Mouse (Mus musculus): Measurements from ENCODE around the gene Tbx18. TPM values are rescaled to one million over a fixed set of nuclear protein-coding genes. Genes with fewer than 3 reads are reported as not detected.
A peak's percentile ranks its signal among the peaks of the same experiment; 100 is the strongest.

Gene Tbx18
- polyA plus RNA-seq, 1 experiment from 2014 or later, result 1.8 TPM

- 7% methylated on average over 4 of the region's 4 CpGs for WGBS
- ATAC-seq (ENCODE audit: low FRiP score) (no peak), DNase-seq (ENCODE audit: low spot score) (no peak)
- H3K36me3 ChIP-seq (replicated peaks; ENCODE audit: control insufficient read depth, insufficient read depth), result no peaks in the 10 kb centered on the region
- no peak overlapping the region for H3K4me2 ChIP-seq (replicated peaks)
- peaks cover 5% of the 10 kb centered on the region; the same call in 1 of the 2 replicates for H3K4me1 ChIP-seq (replicated peaks; ENCODE audit: control insufficient read depth, insufficient read depth, low read length)
- no peak overlapping the region for H3K27ac ChIP-seq
- H3K9ac ChIP-seq, result no peak overlapping the region
- no peaks in the 10 kb centered on the region for H3K9me3 ChIP-seq (ENCODE audit: control insufficient read depth, low read length)
- H3K4me3 ChIP-seq (replicated peaks; ENCODE audit: low read length), result no peak overlapping the region
- peaks cover 99% of the 10 kb centered on the region for H3K27me3 ChIP-seq (ENCODE audit: control insufficient read depth, insufficient read depth, low read length)
Observed at GRCm38 (mm10) chr9:87737271-87737670, 6.2 kb upstream of the Tbx18 start.

DNA sequence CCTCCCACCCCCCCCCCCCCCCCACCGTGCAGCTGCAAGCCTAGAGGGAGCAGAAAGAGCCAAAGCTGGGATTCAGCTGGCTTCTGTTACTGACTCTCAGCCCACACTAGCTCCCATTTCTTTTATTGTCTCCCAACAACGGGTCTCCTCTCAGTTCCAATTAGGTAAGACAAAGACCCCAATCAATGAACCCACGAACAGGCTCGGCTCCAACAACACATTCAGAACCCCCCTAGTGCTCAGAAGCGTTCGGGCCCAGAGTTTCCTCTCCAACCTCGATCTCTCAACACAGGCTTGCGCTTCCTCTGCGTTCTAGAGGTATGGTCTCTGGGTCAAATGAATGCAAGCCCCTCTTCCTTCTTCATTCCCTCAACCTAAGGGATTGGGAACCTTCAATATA lies 4.0 kb upstream of the Tbx18 start:
- Histone ChIP-seq H3K4me2 (replicated peaks) (no peak overlapping the region), H3K36me3 (replicated peaks; ENCODE audit: control insufficient read depth, insufficient read depth) (no peaks in the 10 kb centered on the region), H3K27ac (no peak overlapping the region), H3K4me3 (replicated peaks; ENCODE audit: low read length) (no peak overlapping the region), H3K9me3 (ENCODE audit: control insufficient read depth, low read length) (no peaks in the 10 kb centered on the region), H3K27me3 (ENCODE audit: control insufficient read depth, insufficient read depth, low read length) (peaks cover 90% of the 10 kb centered on the region), H3K4me1 (replicated peaks; ENCODE audit: control insufficient read depth, insufficient read depth, low read length) (peaks cover 11% of the 10 kb centered on the region; the same call in 1 of the 2 replicates), H3K9ac (no peak overlapping the region)
- DNase-seq (ENCODE audit: low spot score), result no peak
- no peak for ATAC-seq (ENCODE audit: low FRiP score)
- 3% methylated on average over 9 of the region's 9 CpGs for whole genome bisulfite sequencing

- DNase-seq (ENCODE audit: low spot score), result no peak
Observed at GRCm38 (mm10) chr9:87734631-87735030, 3.6 kb upstream of the Tbx18 start.

GRCm38 (mm10) chr9:87733732-87734131 lies 2.7 kb upstream of the Tbx18 start:
- Histone ChIP-seq H3K4me2 (replicated peaks) (no peak overlapping the region), H3K36me3 (replicated peaks; ENCODE audit: control insufficient read depth, insufficient read depth) (no peaks in the 10 kb centered on the region)
- WGBS, result 2% methylated on average over 11 of the region's 11 CpGs

More at GRCm38 (mm10) chr9:87734631-87735030, 3.6 kb upstream of the Tbx18 start:
- Histone ChIP-seq H3K9me3 (ENCODE audit: control insufficient read depth, low read length) (no peaks in the 10 kb centered on the region), H3K27me3 (ENCODE audit: control insufficient read depth, insufficient read depth, low read length) (peaks cover 90% of the 10 kb centered on the region), H3K4me3 (replicated peaks; ENCODE audit: low read length) (no peak overlapping the region), H3K9ac (no peak overlapping the region), H3K4me1 (replicated peaks; ENCODE audit: control insufficient read depth, insufficient read depth, low read length) (peaks cover 8% of the 10 kb centered on the region; the same call in 1 of the 2 replicates), H3K4me2 (replicated peaks) (no peak overlapping the region), H3K27ac (no peak overlapping the region), H3K36me3 (replicated peaks; ENCODE audit: control insufficient read depth, insufficient read depth) (no peaks in the 10 kb centered on the region)
- no peak for ATAC-seq (ENCODE audit: low FRiP score)
- WGBS, result 5% methylated on average over 9 of the region's 9 CpGs

GRCm38 (mm10) chr9:87733236-87733630 lies 2.2 kb upstream of the Tbx18 start:
- 3% methylated on average over 11 of the region's 11 CpGs for WGBS
- no peak overlapping the region for H3K9ac ChIP-seq
- H3K27me3 ChIP-seq (ENCODE audit: control insufficient read depth, insufficient read depth, low read length), result peaks cover 90% of the 10 kb centered on the region
- no peaks in the 10 kb centered on the region for H3K36me3 ChIP-seq (replicated peaks; ENCODE audit: control insufficient read depth, insufficient read depth)
- ATAC-seq (ENCODE audit: low FRiP score) (no peak), DNase-seq (ENCODE audit: low spot score) (no peak)
- no peak overlapping the region for H3K27ac ChIP-seq
- 0 out of 2 replicates have a peak, but pooled peaks cover 5% of the 10 kb centered on the region for H3K4me1 ChIP-seq (replicated peaks; ENCODE audit: control insufficient read depth, insufficient read depth, low read length)
- H3K4me3 ChIP-seq (replicated peaks; ENCODE audit: low read length), result no peak overlapping the region
- no peak overlapping the region; the same call in 1 of the 2 replicates for H3K4me2 ChIP-seq (replicated peaks)
- H3K9me3 ChIP-seq (ENCODE audit: control insufficient read depth, low read length), result no peaks in the 10 kb centered on the region

More at GRCm38 (mm10) chr9:87733732-87734131, 2.7 kb upstream of the Tbx18 start:
- H3K4me3 ChIP-seq (replicated peaks; ENCODE audit: low read length), result no peak overlapping the region
- no peaks in the 10 kb centered on the region for H3K9me3 ChIP-seq (ENCODE audit: control insufficient read depth, low read length)
- ATAC-seq (ENCODE audit: low FRiP score) (no peak), DNase-seq (ENCODE audit: low spot score) (no peak)
- no peak overlapping the region for H3K27ac ChIP-seq
- 0 out of 2 replicates have a peak, but pooled peaks cover 5% of the 10 kb centered on the region for H3K4me1 ChIP-seq (replicated peaks; ENCODE audit: control insufficient read depth, insufficient read depth, low read length)
- no peak overlapping the region for H3K9ac ChIP-seq
- peaks cover 90% of the 10 kb centered on the region for H3K27me3 ChIP-seq (ENCODE audit: control insufficient read depth, insufficient read depth, low read length)

DNA sequence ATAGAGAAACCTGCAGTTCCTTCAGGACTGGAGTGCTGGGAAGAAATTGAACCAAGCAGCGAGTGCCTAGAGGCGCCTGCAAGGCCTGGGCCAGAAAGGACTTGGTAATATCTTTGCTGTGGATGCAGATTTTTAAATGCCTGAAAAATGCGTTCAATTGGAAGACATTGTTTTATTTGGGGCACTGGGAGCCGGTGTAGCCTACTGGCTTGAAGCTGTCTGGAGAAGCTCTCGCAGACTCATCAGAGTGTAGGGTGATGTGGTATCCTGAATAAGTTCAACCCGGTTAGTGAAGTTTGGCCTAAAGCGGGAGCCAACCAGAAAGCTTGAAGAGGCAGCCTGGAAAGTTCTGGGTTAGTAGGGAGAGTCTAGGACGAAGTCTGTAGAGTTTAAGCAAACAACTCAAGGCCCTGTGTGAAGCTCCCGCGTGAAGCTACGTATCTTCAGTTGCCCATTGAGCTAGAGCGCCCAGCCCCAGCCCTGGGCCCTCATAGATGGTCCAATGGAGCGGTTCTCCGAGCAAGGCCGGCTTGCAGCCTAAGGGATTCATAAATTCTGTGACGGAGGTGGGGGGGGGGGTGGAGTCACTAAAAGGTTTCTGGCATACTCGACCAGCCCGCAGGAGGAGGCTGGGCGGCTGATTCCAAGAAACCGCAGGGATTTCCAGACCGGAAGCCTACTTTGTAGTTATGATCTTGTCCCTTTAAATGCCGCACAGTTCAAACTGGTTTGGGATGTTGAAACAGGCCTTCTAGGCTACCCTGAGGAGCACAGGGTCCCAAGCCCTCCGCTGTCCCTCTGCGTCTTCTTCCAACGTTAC lies 1.6 kb upstream of the Tbx18 start:
- ATAC-seq (ENCODE audit: low FRiP score) (no peak), DNase-seq (ENCODE audit: low spot score) (no peak)
- Histone ChIP-seq H3K27me3 (ENCODE audit: control insufficient read depth, insufficient read depth, low read length) (peaks cover 90% of the 10 kb centered on the region), H3K4me3 (replicated peaks; ENCODE audit: low read length) (no peak overlapping the region), H3K9me3 (ENCODE audit: control insufficient read depth, low read length) (no peaks in the 10 kb centered on the region), H3K4me2 (replicated peaks) (no peak overlapping the region; the same call in 1 of the 2 replicates), H3K9ac (no peak overlapping the region), H3K4me1 (replicated peaks; ENCODE audit: control insufficient read depth, insufficient read depth, low read length) (0 out of 2 replicates have a peak, but pooled peaks cover 5% of the 10 kb centered on the region), H3K36me3 (replicated peaks; ENCODE audit: control insufficient read depth, insufficient read depth) (no peaks in the 10 kb centered on the region), H3K27ac (no peak overlapping the region)
- WGBS, result 2% methylated on average over 25 of the region's 25 CpGs

DNA sequence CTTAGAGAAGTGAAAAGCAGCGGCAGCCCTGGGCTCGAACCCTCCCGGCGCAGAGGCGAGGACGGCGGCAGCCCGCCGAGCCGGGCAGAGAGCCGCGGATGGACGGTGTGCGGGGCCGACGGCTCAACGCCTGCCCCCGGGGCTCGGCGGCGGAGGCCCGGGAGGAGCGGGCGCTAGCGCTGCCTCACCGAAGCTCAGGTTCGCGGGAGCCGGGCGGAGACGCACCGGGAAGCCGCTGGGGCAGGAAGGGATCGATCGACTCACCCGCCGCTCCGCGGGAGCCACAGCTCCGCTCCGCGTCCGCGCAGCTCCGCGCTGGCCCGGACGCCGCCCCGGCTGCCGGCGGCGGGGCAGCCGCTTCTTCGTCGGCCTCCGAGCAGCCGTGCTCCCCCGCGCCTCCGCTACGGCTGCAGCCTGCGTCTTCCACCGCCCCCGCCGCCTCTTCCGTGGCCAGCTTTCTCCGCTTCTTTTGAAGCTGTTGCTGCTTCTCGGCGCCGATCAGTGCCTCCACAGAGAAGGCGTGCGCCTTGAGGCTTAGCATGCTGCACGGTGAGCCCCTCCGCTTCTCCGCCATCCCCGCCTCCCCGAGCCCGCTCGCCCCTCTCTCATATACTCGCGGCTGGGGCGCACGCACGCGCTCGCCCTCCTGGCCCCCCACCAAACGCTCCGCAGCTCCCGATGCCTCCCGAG lies 644 bp downstream of the Tbx18 start:
- H3K9me3 ChIP-seq (ENCODE audit: control insufficient read depth, low read length), result no peaks in the 10 kb centered on the region
- H3K27me3 ChIP-seq (ENCODE audit: control insufficient read depth, insufficient read depth, low read length), result peaks cover 79% of the 10 kb centered on the region
- peak overlapping the region; percentile 42 for H3K9ac ChIP-seq
- H3K27ac ChIP-seq, result no peak overlapping the region
- WGBS, result under 1% methylated on average over 50 of the region's 91 CpGs
- ATAC-seq (ENCODE audit: low FRiP score), result peak; percentile 52
- peak; percentile 50 for DNase-seq (ENCODE audit: low spot score)
- 0 out of 2 replicates have a peak, but pooled peaks cover 5% of the 10 kb centered on the region for H3K4me1 ChIP-seq (replicated peaks; ENCODE audit: control insufficient read depth, insufficient read depth, low read length)
- H3K4me3 ChIP-seq (replicated peaks; ENCODE audit: low read length), result peak overlapping the region; percentile 36
- H3K4me2 ChIP-seq (replicated peaks), result peak overlapping the region; percentile 53
- H3K36me3 ChIP-seq (replicated peaks; ENCODE audit: control insufficient read depth, insufficient read depth), result no peaks in the 10 kb centered on the region

GRCm38 (mm10) chr9:87729316-87730270 lies 1.5 kb downstream of the Tbx18 start:
- no peaks in the 10 kb centered on the region for H3K9me3 ChIP-seq (ENCODE audit: control insufficient read depth, low read length)
- DNase-seq (ENCODE audit: low spot score), result no peak
- H3K27me3 ChIP-seq (ENCODE audit: control insufficient read depth, insufficient read depth, low read length), result peaks cover 80% of the 10 kb centered on the region
- H3K9ac ChIP-seq, result peak overlapping the region; percentile 42
- H3K27ac ChIP-seq, result no peak overlapping the region
- H3K4me2 ChIP-seq (replicated peaks), result peak overlapping the region; percentile 53
- 0 out of 2 replicates have a peak, but pooled peaks cover 5% of the 10 kb centered on the region for H3K4me1 ChIP-seq (replicated peaks; ENCODE audit: control insufficient read depth, insufficient read depth, low read length)
- 1% methylated on average over 74 of the region's 75 CpGs for WGBS
- no peaks in the 10 kb centered on the region for H3K36me3 ChIP-seq (replicated peaks; ENCODE audit: control insufficient read depth, insufficient read depth)
- ATAC-seq (ENCODE audit: low FRiP score), result peak; percentile 33
- peak overlapping the region; percentile 36 for H3K4me3 ChIP-seq (replicated peaks; ENCODE audit: low read length)

All from hindbrain, embryonic 14.5 days (tissue).